Mouse (Mus musculus): Measurements from ENCODE around the gene Gsg1.
A peak's percentile ranks its signal among the peaks of the same experiment; 100 is the strongest.

Gene Gsg1

GRCm38 (mm10) chr6:135204869-135205268 is 49.3 kb downstream of the Gsg1 start:
- DNase-seq: no peak

- DNase-seq: no peak
Measured at GRCm38 (mm10) chr6:135203737-135204136, 50.4 kb downstream of the Gsg1 start.

DNA sequence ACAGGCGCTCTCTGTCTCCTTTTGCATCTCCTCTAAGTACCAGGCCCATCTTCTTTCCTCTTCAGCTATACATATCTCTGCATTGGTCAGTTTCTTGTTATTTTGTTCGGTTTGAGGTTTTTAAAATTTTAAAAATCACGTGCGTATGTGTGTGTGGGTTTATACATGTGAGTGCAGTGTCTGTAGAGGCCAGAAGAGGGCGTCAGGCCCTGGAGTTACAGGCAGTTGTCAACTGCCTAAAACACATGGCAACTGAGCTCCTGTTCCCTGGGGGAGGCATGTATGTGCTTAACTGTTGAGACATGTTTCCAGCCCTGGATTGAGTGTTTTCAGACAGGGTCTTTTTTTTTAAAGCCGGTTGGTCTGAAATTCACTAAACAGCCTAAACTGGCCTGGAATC is 51.5 kb downstream of the Gsg1 start:
- DNase-seq: no peak

DNA sequence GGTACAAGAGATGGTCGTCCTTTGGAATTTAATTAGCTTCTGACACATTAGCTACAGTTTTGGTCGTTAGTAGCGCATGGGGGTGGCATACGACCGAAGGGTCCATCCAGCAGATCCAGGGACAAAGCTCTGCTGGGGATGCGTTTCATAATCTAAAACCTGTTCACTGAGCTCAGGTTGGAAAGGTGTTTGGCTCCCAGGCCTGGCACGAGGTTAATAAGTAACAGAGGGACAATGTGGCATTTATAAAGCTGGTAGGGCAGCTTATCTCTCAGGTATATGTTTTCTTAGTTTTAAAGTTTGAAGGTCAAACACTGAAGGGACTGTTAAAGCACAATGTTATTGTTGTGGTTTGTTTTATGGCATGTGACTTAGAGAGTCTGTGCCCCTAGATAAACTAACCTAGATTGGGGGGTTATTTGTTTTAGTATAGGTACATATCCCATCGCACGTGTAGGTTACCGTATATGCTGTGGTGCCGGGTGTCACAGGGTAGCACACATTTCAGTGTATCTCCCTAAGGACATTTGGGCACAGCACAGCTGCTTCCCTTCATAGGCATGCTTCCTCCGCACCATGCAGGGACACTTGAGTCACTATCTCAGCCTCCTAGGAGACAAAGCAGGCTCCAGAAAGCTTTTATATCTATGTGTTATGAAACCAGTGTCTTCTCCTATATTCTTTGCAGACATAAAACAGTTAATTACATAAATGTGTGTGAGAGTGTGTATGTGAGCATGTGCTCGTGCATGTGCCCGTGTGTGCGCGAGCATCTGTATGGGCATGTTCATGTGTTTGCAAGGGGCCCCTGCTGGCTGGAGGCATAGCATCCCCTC is 53.8 kb downstream of the Gsg1 start:
- DNase-seq: peak in 1 of 2 experiments; percentile 33

- no peak for DNase-seq
Measured at GRCm38 (mm10) chr6:135198726-135199125, 55.4 kb downstream of the Gsg1 start.

DNA sequence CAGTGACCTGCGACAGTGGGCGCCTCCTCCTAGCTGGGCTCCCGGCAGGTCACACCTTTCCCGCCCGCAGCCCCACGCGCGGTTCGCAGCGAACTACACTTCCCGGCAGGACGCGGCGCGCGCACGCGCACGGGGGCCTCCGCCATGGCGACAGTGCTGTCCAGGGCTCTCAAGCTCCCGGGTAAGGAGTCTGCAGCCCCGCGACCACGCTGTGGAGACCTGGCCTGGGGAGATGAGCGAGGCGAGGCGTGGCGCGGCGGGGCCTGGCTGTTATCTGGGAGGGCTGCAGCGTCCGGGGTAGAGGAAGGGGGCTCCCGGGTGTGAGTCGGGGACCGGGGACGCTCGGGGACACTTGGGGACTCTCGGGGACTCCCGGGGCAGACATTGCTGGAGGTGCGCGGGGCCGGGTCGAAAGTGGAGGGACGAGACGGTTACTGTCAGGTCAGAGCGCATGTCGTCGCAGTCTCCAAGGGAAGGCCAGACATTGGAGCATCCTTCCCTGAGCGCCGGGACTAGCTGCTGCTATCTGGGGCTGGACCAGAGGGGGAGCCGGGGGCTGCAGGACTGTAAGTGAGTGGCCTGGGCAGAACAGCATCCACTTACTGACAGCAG is 56.1 kb downstream of the Gsg1 start, which contains the start of the genes Fam234b and Hebp1:
Gene Fam234b (plus strand): TSS at position 57 of the 612 bp plus-strand sequence.
Gene Hebp1 (minus strand): TSS at position 102 of the 612 bp plus-strand sequence.
- peak; percentile 83 to 89 for DNase-seq

- DNase-seq: no peak
Measured at GRCm38 (mm10) chr6:135197446-135197845, 56.7 kb downstream of the Gsg1 start.

GRCm38 (mm10) chr6:135196707-135197106 is 57.4 kb downstream of the Gsg1 start:
- no peak for DNase-seq

DNA sequence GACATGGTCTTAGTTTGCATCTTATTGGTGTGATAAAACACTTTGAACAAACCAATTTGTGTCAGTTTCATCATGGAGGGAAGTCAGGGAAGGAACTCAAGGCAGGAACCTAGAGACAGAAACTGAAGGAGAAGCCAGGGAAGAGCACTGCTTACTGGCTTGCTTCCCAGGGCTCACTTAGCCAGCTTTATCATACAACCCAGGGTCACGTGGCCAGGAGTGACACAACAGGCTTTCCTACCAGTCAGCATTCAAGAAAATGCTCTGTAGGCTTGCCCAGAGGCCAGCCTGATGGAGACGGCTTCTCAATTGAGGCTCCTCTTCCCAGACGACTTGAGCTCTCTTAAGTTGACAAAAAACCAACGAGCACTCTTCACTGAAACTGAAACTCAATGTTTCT is 59.2 kb downstream of the Gsg1 start:
- DNase-seq: no peak

- no peak for DNase-seq
Measured at GRCm38 (mm10) chr6:135193733-135194132, 60.4 kb downstream of the Gsg1 start.

- no peak for DNase-seq
Measured at GRCm38 (mm10) chr6:135192993-135193392, 61.2 kb downstream of the Gsg1 start.

DNA sequence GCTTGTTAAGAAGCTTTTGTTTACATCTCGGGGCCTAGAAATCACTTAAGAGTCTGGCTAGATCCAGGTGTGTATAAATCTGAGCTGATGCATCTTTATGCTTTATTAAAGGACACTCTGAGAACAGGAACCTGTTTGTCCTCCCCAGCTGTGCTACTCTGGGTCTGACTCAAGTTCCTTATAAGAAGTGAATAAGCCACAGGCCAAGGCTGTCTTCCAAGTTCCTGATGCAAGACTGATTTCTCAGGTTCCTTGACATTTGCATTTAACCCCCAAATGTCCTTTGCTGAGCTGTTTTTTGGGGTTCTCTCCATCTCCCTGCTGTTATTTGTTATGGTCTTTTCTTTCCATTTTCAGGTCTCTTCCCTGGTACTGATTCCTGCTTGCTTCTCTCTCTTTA is 62.2 kb downstream of the Gsg1 start:
- peak in 1 of 2 experiments; percentile 28 for DNase-seq

GRCm38 (mm10) chr6:135190122-135190521 is 64.0 kb downstream of the Gsg1 start:
- DNase-seq: no peak

DNA sequence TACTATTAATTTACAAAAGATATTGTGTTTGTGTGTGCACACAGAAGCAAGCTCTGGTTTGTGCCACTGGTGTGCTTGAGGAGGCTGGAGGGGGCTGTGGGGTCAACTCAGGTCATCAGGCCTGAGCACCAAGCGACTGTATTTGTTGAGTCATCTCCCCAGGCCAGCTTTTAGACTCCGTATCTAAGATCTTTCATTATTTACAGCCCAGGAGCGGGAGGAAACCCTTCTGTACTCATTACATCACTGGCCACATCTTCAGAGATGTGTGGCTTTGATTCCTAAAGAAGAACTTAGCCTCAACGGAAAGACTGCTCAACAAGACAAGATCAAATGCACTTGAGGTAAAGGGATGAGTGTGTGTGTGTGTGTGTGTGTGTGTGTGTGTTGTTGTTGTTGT is 65.5 kb downstream of the Gsg1 start:
- DNase-seq: no peak

Measured in lung, adult 18-20 months (tissue).